In genomic region chr7:88259155-88259925, GRCm38 (mm10) we compare ENCODE assay signal across 17 mouse cellular contexts.
"Had no signal": no experiment of that assay in that cellular context is flagged by ENCODE, and none has a peak within 500 bp of the region (broad histone marks: within the 10 kb centered on the region; RNA-seq: fewer than 3 reads in every experiment).

No protein-coding gene starts in this region.

- DNase-seq: kidney, postnatal 10 days; kidney, postnatal 36 days; left cerebral cortex, postnatal 4 days; liver, postnatal 0 days; lung, embryonic 14.5 days; retina, postnatal 1 day; thymus, adult 18-20 months; thymus, postnatal 36 days had no signal

- H3K9me3 ChIP-seq: limb, embryonic 12.5 days; limb, embryonic 15.5 days; midbrain, embryonic 12.5 days; midbrain, embryonic 15.5 days; neural tube, embryonic 13.5 days had no signal

- ATAC-seq: liver, postnatal 0 days; lung, postnatal 0 days; midbrain, embryonic 15.5 days had no signal

- H3K4me1 ChIP-seq: limb, embryonic 12.5 days; limb, embryonic 15.5 days; midbrain, embryonic 12.5 days; midbrain, embryonic 15.5 days; neural tube, embryonic 13.5 days had no signal

- H3K4me2 ChIP-seq: limb, embryonic 12.5 days; limb, embryonic 15.5 days; liver, embryonic 11.5 days; lung, embryonic 14.5 days; midbrain, embryonic 12.5 days; midbrain, embryonic 15.5 days; neural tube, embryonic 13.5 days had no signal

- H3K4me3 ChIP-seq: limb, embryonic 12.5 days; limb, embryonic 15.5 days; midbrain, embryonic 12.5 days; midbrain, embryonic 15.5 days; neural tube, embryonic 13.5 days had no signal

- H3K9ac ChIP-seq: limb, embryonic 12.5 days; limb, embryonic 15.5 days; liver, embryonic 14.5 days; liver, postnatal 0 days; lung, embryonic 14.5 days; midbrain, embryonic 12.5 days; midbrain, embryonic 15.5 days; neural tube, embryonic 13.5 days had no signal

- H3K27me3 ChIP-seq: limb, embryonic 12.5 days; limb, embryonic 15.5 days; midbrain, embryonic 12.5 days; midbrain, embryonic 15.5 days; neural tube, embryonic 13.5 days had no signal

- H3K27ac ChIP-seq: limb, embryonic 12.5 days; limb, embryonic 15.5 days; liver, embryonic 14.5 days; macrophage; midbrain, embryonic 12.5 days; midbrain, embryonic 15.5 days; neural tube, embryonic 13.5 days had no signal

- H3K36me3 ChIP-seq: limb, embryonic 12.5 days; limb, embryonic 15.5 days; midbrain, embryonic 12.5 days; midbrain, embryonic 15.5 days; neural tube, embryonic 13.5 days had no signal
